Mouse (Mus musculus): ENCODE measurements at regions not wholly inside any gene's neighbourhood (a gene's known extent, or its start where the extent isn't known, plus 50 kb on each side); places are given as distances from the start of the nearest gene placed in this dataset.
"Not testable (repeated sequence)": the region's sequence is repeated elsewhere in the genome, so short reads cannot be mapped to it uniquely, and the experiment has no call there.

DNA sequence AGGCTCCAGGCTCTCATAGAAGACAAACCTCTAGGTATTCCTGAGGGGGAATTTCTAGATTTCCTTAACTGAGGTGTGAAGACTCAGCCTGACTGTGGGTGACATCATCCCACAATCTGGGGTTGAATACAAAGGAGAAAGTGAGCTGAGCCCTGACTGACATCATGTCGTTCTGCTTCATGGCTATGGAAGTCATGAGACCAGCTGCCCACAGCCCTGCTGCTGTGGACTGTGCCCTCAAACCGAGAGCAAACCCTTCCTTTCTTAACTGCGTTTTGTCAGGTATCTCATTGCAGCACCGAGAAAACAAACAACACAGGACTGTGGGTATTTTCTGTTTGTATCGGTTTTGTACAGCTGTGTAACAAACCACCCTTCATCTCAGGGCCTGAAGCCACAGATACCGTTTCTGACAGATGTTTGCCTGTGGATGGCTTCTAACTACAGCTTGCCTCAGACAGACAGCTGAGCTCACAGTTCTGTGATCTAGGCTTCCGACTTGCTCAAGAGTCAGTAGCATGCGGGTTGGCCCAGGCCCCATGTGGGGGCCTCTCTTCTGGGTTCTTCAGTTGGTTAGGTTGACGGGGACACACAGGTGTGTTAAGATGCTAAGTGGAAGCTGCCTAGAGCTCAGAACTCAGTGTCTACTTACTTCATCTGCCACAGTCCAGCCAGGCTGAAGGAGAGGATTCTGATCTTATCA is 150.9 kb downstream of the Tpra1 start:
- DNase-seq (ENCODE audit: low spot score in 2 of 2) = no peak

DNA sequence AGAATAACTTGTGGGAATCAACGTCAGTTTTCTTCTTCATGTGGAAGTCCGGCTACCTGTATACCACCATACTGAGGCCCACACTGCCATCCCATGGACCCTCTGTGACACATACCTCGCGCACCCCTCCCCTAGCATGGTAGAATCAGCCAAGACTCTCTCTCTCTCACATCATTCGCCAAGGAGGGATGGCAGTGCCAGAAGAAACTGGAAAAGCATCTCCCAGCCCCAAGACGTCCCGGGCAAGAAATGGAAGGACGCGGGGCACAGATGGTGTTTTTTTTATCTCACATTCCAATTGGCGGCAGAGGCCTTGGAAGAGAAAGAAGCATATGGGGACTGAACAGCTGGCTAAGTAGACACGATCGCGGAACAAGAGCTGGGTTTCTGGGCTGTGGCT is 152.0 kb downstream of the Tpra1 start:
- DNase-seq (ENCODE audit: low spot score in 2 of 2) = no peak

DNA sequence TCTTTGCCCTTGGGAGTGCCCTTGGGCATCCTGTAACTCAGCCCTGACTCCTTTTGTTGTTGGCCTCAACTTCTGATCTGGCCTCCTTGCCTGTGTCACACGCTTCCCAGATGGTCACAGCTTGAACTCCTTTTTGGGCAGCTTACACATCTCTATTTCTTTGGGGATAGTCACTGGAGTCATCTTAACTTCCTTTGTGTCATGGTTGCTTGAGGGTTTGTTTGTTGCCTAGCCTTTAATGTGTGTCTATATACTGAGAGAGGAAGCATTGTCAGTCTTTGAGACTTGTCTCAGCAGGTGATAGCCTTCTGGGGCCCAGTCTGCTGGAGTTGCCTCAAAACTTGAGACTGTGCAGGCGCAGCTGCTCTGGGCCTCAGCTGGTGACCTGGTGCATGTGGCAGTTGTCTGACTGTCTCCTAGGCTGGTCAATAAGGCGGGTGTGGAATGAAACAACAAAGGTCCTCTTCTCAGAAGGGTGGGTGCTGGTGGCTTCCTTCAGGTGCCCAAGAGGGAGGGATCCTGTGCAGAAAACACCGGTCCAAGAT is 157.5 kb downstream of the Tpra1 start:
- DNase-seq (ENCODE audit: low spot score in 2 of 2) = no peak

DNA sequence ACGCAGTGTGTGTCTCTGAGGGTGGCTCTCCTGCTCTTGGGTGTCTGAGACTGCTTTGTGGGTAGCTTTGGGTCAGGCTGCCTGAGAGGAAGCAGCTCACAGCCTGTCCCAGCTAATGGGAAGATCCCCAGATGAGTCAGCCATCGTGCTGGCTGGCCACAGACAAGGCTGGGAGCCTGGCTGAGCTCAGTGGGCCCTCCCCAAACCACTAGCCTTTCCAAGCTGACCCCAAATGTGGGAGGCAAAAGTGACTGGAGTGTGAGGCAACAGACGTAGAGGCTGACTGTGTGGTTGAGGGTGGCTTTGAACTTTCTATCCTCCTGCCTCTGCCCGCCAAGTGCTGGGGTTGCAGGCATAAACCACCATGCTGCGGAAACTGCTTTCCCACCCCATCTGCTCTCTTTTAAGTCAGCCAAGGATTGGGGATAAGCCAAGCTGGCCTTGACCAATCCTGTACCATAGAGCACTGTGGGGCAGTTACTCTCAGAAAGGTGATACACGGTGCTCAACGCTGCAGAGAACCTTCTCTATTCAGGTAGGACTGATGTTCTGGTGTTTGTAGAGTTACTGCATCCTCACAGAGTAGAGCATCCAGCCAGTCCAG is 163.0 kb downstream of the Tpra1 start:
- no peak for DNase-seq (ENCODE audit: low spot score in 2 of 2)

- DNase-seq (ENCODE audit: low spot score in 2 of 2) = no peak
These were observed 164.5 kb downstream of the Tpra1 start for GRCm38 (mm10) chr6:89066588-89066987.

- DNase-seq (ENCODE audit: low spot score in 2 of 2) = no peak
These were observed 166.2 kb downstream of the Tpra1 start for GRCm38 (mm10) chr6:89068286-89068685.

DNA sequence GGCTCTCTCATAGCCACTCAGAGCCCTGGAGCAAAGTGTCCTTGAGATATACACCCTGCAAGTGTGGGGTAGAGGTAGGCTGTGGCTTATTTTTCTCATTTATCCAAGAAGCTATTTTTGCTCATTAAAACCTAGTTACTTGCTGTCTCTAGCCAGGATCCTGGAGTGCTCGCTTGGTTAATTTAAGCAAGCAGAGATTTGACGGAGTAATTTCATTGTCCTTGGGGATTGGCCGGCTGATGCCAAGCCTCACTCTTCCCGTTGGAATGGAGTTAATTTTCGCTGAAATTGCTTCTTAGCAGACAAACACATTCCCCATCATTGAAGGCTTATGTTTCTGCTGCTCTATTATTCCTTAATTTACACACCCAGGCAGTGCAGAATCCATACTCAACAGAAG is 167.1 kb downstream of the Tpra1 start:
- no peak for DNase-seq (ENCODE audit: low spot score in 2 of 2)

GRCm38 (mm10) chr6:89070011-89070410 is 168.0 kb downstream of the Tpra1 start:
- no peak for DNase-seq (ENCODE audit: low spot score in 2 of 2)

DNA sequence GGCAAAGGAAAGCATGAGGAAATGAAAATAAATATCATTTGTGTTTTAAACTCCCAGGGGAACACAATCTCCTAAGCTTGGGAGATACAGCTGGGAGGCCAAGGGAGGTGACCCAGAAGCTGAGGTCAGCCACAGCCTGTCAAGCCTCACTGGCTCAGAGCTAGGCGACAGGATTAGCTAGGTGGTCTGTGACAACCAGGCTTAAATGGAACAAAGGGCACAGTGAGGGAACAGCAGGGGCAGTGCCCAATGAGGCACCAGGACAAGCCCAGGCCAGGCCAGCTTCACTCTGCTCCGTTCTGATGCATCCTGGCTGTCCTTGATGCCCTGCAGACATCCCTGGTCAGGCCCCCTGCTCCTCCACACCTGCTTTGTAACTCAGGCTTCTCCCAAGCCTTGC is 169.7 kb downstream of the Tpra1 start:
- no peak for DNase-seq (ENCODE audit: low spot score in 2 of 2)

DNA sequence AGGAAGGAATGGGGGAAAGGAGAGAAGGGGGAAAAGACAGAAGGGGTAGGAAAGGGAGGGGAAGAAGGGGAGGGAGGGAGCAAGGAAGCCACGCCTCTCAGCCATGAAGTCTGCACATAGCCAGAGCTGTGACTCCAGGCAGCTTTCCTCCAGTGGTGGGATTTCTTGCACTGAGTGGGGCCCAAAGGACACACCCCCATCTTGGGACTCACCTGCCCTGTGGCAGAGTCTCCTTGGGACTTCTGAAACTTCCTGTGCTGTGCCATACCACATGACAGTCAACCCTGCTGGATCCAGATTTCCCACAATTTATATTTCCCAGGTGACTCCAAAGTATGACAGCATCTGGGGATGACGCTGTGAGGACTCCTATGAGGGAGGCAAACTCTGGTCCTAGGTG is 170.5 kb downstream of the Tpra1 start:
- DNase-seq (ENCODE audit: low spot score in 2 of 2) = no peak

DNA sequence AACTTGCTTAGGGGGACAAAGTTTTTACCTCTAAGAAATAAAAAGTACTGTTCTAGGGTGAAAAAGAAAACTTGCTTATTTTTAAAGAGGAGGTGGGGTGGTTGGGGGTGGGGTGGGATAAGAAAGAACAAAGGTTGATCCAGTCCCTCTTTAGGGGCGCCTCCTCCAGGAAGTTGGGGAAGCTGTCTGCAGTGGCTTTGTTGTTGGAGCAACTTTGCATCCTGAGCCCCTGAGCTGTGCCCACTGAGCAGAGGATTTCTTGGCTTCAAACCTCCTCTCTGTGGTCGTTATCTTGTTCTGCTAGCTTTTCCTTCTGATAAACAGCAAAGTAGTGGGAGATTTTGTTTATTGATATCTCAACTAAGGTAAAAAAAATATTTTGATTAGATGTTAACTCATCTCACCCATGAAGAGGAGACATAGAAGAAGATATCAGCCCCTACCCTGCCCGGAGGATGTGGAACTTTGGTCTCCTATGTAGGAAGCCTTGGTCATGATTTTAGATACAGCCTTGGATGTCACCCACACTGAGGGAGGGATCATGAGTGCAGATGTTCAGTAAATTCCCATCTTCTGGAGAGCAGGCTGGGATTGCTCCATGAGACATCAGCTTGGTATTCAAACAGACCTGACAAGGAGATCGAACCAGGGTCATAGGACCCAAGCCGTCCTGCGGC is 179.7 kb downstream of the Tpra1 start:
- no peak for DNase-seq (ENCODE audit: low spot score in 2 of 2)

GRCm38 (mm10) chr6:89084437-89084836 is 182.4 kb downstream of the Tpra1 start:
- no peak for DNase-seq (ENCODE audit: low spot score in 2 of 2)

DNA sequence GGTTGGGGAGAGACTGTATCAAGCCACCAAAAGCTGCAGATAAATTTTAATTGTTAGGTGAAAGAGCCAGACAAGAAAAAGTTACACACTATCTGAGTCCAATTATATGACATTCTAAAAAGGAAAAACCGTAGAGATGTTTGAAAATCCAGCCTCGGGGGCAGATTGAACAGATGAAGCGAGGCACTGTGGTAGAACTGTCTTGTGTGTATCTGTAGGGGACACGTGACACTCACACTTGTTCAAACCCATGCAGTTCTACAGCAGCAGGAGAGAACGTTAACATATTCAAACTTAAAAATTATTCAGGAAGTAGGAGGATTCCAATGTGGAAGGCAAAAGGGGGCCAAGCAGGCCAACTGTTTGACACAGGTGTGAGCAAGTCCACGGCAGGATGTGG is 183.1 kb downstream of the Tpra1 start:
- DNase-seq (ENCODE audit: low spot score in 2 of 2) = no peak

DNA sequence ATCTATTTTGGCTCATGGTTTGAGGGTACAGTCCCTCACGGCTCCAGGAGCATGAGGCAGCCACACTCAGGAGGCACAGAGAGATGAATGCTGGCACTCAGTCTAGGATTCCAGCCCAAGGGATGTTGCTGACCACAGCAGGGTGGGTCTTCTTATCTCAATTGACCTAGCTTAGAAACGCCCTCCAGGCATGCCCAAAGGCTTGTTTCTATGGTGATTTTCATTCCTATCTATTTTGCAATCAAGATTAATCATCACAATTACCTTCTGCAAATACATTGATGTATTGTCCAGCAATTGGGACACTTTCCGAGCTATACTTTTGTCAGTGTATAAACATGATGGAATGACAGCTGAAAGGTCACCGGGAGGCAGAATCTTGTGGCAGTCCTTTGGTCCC is 185.6 kb downstream of the Tpra1 start:
- no peak for DNase-seq (ENCODE audit: low spot score in 2 of 2)

DNA sequence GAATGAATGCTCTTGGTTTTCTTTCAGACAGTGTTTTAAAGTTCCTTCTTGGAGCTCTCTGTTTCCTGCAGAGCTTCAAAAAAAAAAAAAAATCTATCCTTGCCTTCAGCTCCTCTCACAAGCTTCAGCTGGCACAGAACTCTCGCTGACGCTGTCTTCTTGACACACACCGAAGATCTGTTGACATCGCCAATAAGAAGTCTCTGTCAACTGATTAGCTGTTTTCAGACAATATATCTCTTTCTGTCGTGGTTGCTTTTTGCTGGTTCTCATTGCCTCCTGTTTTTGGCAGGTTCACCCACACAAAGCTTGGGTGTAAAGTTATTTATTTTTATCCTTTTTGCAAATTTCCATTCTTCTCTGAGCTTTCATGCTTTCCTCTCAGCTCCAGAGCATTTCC is 188.0 kb downstream of the Tpra1 start:
- no peak for DNase-seq (ENCODE audit: low spot score in 2 of 2)

DNA sequence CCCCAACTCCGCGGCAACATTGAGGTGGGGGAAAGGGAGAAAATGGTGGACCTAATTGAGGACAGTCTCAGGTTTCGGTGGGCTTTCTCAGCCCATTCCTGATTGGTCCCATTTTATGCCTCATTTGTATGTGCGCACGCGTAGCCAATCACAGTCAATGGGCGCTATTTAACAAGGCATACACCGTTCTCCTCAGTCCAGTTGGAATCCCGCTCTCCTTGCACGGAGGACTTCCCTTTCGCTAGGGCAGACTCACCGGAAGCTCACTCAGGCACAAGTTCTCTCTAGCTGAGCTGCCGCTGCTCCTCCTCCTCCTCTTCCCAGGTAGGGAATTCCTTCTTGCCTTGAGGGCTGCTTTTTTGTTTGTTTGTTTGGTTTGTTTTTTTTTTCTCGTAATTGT is 193.9 kb downstream of the Tpra1 start:
- DNase-seq (ENCODE audit: low spot score in 2 of 2) = no peak

GRCm38 (mm10) chr6:89097531-89097930 is 195.5 kb downstream of the Tpra1 start:
- DNase-seq (ENCODE audit: low spot score in 2 of 2) = no peak

- no peak for DNase-seq (ENCODE audit: low spot score in 2 of 2)
These were observed 217.2 kb downstream of the Tpra1 start for GRCm38 (mm10) chr6:89119241-89119640.

GRCm38 (mm10) chr6:89121023-89121745 is 219.1 kb downstream of the Tpra1 start:
- no peak for DNase-seq (ENCODE audit: low spot score in 2 of 2)

DNA sequence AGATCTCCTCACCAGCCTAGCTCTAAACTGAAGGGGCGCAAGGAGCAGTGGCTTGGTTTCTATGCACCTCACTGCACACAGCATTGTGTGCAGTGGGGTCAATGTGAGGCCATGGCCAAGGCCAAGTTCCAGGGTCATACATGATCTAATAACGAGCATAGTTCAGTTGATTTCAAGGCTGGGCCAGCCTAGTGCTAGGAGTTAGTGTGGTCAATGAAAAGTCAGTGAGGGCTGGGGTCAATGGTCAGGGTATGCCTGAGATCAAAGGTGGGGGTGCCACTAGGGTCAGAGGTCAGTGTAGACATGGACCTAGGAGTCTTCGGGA is 219.7 kb downstream of the Tpra1 start:
- no peak for DNase-seq (ENCODE audit: low spot score in 2 of 2)

DNA sequence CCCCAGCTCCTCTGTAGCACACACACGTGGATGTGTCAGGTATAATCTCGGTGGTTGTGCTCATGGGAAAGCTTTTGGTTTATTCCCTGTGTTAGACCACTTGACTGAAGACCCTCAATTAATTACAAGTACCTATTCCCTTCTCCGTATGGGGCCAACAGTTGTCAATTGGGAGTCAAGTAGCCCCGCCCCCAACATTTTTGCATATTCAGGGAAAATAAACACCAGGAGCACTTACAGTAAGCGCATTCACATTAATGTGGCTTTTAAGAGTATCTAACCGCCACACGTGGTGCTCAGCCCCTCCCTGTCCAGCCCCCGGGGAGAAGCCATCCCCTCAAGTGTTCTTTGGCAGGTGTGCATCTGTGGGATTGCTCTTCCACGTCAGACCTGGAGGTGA is 223.9 kb downstream of the Tpra1 start:
- DNase-seq (ENCODE audit: low spot score in 2 of 2) = no peak

DNA sequence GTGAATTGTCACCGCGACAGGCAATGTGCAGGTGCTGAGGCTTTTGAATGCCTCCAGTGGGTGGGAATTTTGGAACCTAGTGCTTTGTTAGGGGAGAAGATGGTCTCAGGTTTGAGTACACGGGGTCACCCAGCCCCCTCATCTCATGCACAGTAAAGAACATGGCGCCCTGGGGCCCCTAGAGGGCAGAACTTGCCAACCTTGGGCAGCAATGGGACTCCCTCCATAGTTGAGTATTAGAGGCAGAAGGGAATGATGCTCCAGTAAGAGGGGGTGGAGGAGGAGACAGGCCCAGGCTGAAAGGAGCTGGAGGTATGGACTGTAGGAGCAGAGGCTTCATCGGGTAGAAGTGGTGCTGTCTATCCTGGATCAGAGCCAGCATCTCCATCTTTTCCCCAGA is 226.1 kb downstream of the Tpra1 start:
- DNase-seq (ENCODE audit: low spot score in 2 of 2) = not testable (repeated sequence)

DNA sequence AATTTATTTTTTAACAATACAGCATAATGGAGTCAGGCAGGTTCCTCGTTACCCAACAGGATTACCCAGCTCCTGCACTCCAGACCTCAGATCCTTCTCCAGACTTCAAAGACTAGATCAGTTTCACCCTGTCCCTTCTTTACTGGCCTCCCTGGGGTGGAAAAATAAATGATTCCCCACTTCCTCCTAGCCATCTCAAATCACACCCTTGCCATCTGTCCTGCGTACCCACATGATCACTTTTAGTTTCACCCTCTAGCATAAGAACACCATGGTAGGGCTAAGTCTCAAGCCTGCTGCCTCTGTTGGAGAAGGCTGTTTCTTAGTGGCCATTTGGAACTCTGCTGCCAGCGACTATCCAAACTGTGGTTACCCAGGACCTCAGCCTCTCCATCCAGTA is 222.0 kb downstream of the Plxna1 start:
- no peak for DNase-seq (ENCODE audit: low spot score in 2 of 2)
